Mouse (Mus musculus) kidney, postnatal 36 days (tissue): ENCODE results near the gene Hs6st3.

Source experiments
- DNase-seq, 2 experiments: peaks; one replicate each; pipeline ENCODE4 v3.0.0; 2021 to 2022; ENCODE audit warnings: mixed read lengths in 2 of 2

Hs6st3 gene

DNA sequence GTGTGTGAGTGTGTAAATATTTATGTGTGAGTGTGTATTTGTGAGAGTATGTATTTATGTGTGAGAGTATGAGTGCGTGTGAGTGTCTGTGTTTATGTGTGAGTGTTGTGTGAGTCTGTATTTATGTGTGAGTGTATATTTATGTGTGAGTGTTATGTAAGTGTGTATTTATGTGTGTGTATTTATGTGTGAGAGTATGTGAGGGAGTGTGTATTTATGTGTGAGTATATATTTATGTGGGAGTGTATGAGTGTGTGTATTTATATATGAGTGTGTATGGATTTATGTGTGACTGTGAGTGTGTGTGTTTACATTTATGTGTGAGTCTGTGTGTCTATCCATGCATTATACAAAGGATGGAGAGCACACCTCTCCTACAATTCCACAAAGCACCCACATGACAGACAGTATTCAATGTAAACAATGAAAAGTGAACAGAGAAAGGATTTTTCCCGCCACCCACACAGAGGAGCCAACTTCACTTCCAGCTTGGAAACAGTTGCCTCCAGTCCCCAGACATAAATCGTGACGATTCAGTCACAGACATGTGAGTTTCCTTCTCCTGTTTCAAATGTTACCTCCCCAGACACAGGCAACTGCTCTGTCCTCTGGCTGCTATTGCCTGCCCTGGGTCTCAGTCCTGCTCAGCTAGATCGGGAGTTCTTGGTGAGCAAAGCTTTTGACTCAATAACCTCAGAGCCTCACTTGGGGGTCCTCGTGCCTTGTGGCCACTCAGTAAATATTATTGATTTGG lies 780.3 kb downstream of the Hs6st3 start:
- no peak for DNase-seq

DNA sequence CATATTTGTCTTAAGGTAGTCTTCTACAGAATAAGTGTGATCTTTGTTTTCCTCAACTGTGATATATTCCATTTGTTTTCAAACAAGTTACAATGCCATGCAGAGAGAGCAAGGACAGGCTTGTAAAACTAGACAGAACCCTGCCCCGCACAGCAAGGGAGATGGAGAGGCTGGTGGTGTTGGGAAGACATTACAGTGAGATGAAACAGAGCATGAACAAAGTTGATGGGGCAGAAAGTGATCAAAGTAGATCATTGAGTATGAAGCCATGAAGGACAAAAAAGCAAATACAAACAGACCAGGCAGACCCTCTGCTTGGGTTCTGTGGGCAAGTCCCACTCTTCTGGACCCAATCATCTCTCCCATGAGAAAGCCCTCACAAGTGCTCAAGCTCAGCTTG lies 781.0 kb downstream of the Hs6st3 start:
- no peak for DNase-seq
